Mouse (Mus musculus): Measurements from ENCODE around the gene Wnt11.

Gene Wnt11

GRCm38 (mm10) chr7:98831290-98831689 is 3.6 kb upstream of the Wnt11 start:
- no peak for DNase-seq

- DNase-seq: no peak
These were observed 868 bp downstream of the Wnt11 start for GRCm38 (mm10) chr7:98835519-98836441.

- no peak for DNase-seq
These were observed 1.7 kb downstream of the Wnt11 start for GRCm38 (mm10) chr7:98836646-98837045.

DNA sequence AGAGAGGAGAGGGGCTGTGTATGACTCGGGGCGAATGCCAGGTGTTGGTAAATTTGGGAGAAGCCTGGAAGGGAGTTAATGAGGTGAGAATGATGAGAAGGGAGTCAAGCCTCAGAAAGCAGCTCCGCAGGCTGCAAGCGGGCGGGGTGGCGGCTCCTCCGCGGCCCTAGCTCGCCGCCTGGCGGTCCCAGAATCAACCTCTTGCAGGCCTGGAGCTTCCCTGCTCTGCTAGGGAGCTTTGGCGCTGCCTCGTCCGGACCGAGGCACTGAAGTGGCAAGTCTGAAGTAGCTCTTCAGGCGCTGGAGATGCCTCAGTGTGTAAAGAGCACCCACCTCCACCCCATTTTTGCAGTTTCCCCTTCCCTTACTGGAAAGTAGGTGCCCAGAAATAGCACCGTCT is 3.0 kb downstream of the Wnt11 start:
- DNase-seq: peak; percentile 64

GRCm38 (mm10) chr7:98838729-98839141 is 3.8 kb downstream of the Wnt11 start:
- DNase-seq: no peak

- DNase-seq: no peak
These were observed 4.4 kb downstream of the Wnt11 start for GRCm38 (mm10) chr7:98839312-98839711.

DNA sequence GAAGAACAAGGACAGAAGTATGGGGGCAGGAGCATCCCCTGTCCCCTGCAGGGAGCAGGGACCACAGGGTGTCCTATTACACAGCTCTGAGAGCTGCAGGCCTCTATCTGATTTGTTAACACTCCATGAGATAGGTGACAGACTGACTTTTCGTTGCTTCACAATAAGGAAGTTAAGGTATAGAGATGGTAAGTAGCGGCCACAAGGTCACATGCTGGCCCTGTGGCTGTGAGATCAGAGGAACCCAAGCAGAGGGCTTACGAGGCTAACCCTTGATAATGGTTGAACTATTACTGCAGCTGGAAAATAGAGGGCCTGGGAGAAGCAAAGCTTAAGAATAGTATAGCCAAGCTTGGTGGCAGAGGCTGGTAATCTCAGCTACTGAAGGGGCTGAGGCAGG is 5.9 kb downstream of the Wnt11 start:
- DNase-seq: no peak

DNA sequence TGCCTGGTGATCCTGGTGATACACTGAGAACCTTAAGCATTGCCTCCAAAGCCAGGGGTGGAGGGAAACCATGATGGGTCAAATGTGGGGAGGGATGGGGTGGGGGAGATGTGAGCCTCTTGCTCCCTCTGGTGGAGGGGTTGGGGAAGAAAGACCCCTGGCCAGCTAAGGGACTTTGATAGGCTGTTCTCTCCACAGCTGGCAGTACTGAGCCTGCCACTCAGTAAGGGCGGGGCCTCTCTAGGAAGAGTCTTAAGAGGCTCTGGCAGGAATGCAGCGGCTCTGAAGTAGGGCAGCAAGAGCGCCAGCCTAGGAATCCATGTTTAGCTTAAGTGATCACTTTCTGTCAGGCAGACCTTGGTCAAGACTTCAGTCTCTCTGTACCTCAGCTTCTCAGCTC is 6.9 kb downstream of the Wnt11 start:
- DNase-seq: no peak

DNA sequence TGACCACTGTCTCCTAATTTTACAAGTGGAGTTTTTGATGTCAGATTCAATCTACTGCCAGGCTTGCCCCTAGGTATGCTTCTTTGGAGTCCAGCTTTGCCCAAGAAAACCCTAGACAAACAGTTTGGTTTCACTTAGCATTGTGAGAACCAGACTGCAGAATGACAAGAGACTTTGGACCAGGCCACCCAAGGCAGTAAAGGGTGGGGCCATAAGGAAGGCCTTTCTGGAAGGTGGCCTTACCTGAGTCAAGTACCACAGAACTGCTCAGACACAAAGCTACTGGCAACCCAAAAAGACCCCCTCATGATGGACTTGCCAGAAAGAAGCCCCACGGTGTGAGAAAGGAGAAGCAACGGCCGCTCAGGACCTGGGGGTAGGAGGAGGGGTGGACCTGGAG is 8.1 kb downstream of the Wnt11 start:
- DNase-seq: no peak

GRCm38 (mm10) chr7:98843649-98844048 is 8.7 kb downstream of the Wnt11 start:
- no peak for DNase-seq

DNA sequence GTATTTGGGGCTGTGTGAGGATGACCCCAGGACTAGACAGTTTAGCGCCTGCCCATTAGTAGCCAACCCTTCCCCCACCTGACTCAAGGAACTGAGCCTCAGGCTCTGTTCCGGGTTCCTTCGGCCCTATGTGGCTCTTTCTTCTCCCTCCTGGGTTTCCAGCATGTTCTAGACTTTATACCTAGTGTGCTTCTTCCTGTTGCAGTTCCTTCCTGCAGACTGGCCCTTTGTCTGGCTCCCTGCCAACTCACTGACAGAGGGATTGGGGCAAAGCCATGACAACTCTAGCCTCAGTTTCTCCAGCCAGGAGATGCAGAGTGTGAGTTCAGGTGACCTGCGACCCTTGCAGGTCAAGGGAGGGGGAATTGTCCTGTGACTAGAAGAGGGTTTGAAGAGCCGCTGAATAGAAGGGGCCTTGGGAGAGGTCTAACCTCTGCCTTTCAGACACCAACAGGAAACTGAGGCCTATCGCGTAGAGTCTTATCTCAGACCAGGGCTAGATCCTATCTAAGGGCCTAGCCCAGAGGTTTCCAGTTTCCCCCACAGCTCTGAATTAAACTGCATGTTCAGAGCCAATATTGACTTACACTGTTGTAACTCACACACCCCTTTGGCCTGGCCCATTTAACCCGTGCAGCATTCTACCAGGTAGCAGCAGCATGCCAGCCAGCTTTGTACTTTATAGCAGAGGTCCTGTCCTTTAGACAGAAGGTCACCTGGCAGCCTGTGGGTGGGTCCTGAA is 14.2 kb downstream of the Wnt11 start:
- DNase-seq: no peak

- DNase-seq: no peak
These were observed 15.5 kb downstream of the Wnt11 start for GRCm38 (mm10) chr7:98850388-98850787.

GRCm38 (mm10) chr7:98851220-98851619 is 16.3 kb downstream of the Wnt11 start:
- no peak for DNase-seq

GRCm38 (mm10) chr7:98852950-98853650 is 18.2 kb downstream of the Wnt11 start:
- no peak for DNase-seq

GRCm38 (mm10) chr7:98853806-98854205 is 18.9 kb downstream of the Wnt11 start:
- DNase-seq: no peak

DNA sequence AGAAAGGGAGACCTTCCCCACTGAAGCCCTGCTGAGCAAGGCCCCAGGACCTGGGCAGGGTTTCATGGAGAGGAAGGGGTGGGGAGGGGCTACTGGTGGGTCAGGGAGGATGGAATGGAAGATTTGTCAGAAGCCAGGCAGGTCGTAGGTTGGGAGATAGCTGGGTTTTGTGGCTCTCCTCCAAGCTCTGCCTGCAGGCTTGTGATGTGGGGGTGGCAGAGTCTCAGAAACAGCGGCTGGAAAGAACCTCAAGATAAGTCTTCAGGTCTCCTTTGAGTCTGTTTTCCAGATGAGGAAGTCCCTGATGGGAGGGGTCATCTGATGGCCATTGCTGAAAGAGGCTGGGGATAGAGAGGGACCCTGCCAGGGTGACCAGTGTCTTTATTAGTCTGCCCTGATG is 20.5 kb downstream of the Wnt11 start:
- DNase-seq: no peak

DNA sequence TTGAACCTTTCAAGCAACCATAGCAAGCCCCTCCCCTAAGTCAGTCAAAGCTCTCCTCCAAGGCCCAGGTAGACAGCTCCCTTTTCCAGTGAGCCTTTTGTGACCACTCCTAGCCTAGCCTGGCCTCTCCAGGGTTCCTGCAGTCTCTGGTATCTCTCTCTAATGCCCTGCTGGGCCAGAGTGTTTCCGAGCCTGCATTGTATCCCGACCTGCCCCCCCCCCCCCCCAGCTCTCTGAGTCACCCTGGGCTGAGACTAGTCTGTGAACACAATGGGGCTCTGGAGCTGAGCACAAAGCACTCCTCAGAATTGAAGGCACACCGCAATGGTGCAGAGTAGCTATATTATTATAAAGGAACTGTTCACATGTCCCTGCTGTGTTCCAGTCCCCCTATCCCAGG is 21.2 kb downstream of the Wnt11 start:
- DNase-seq: no peak

DNA sequence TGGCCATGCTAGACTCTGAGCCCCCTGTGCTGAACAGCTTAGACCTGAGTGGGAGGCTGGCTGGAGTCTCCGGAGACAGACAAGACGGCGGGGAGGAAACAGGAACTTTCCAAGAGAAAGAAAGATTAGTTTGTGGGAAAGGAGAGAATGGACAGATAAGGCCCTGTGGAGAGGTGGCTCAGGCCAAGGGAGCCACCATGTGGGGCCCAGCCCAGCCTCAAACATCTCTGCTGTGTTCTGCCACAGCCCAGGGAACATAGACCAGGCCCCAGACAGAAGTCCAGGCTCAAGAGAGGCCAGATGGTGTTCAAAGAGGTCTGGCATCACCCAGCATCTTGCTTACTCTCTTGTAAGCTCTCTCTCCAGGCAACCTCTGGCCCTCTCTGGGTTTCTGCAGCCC is 22.2 kb downstream of the Wnt11 start:
- DNase-seq: no peak

DNA sequence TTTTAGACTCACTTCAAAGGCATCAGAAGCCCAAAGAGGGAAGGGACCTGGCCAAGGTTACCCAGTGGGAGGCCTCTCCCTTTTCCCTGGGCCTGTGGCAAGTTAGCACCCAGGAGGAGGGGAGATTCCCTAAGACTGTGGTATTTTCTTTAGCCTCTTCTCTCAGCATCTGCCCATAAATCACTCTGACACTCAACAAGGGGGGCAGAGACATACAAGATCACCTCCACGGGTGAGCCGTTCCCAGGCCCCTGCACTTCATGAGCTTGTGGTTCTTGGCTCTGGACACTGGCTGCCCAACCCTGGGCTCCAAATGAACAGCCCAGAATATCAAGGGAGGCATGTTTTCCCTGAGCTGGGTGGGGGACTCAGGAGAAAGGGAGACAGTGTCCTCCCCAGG is 26.1 kb downstream of the Wnt11 start:
- no peak for DNase-seq

DNA sequence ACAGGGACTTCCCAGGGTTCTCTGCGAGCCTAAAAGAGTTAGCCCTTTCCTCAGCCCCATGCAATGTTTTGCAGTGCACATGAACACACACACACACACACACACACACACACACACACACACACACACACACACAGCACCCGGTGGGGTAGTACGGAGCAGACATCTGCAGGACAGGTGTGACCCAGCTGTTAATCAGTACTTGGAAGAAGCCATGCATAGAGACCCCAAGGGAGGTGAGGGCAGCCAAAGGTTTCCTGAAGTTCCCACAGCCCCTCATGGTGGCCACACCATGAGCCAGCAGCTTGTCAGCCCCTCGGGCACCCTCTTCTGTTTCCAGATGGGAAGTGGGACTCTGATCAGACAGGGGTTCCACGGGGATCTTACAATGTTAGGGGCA is 28.1 kb downstream of the Wnt11 start:
- DNase-seq: no peak

- no peak for DNase-seq
These were observed 29.2 kb downstream of the Wnt11 start for GRCm38 (mm10) chr7:98863969-98864718.

- DNase-seq: no peak
These were observed 32.3 kb downstream of the Wnt11 start for GRCm38 (mm10) chr7:98867053-98867793.

Data from kidney, adult 11 months (tissue).